Mouse (Mus musculus) hindbrain, embryonic 11.5 days (tissue): ENCODE data around the gene Fancc. TPM values are rescaled to one million over a fixed set of nuclear protein-coding genes. Genes with fewer than 3 reads are reported as not detected.

Source experiments
- ATAC-seq: fragments of 200-750 bp; cut with Nextera tagmentation; 2 replicates; pipeline ENCODE4 v1.8.0; 2017; ENCODE audit warnings: mild to moderate bottlenecking, moderate TSS enrichment, moderate library complexity; ENCODE audit not compliant: low FRiP score
- DNase-seq: peaks from one replicate; pipeline ENCODE4 v3.0.0-alpha.2; 2015; ENCODE audit warnings: low spot score
- H3K27ac ChIP-seq: fragments of 300-500 bp; sonication (generic); 2 replicates; pipeline ENCODE4 v1.5.1; 2014; ENCODE audit warnings: mild to moderate bottlenecking, low read depth, low read length
- H3K27me3 ChIP-seq: fragments of 300-500 bp; sonication (generic); 2 replicates; pipeline ENCODE4 v1.6.1; 2014; ENCODE audit warnings: mild to moderate bottlenecking, low read length, moderate library complexity, mixed read lengths; ENCODE audit not compliant: control insufficient read depth, insufficient read depth
- H3K36me3 ChIP-seq: fragments of 300-500 bp; sonication (generic); 2 replicates; pipeline ENCODE4 v1.6.1; 2014; ENCODE audit warnings: mild to moderate bottlenecking, low read length, moderate library complexity, mixed read lengths; ENCODE audit not compliant: control insufficient read depth, insufficient read depth
- H3K4me1 ChIP-seq: fragments of 300-500 bp; sonication (generic); replicated peaks from 2 replicates; pipeline ENCODE4 v1.6.1; 2014; ENCODE audit warnings: low read length, mixed read lengths; ENCODE audit not compliant: control insufficient read depth, insufficient read depth
- H3K4me2 ChIP-seq: fragments of 300-500 bp; sonication (generic); replicated peaks from 2 replicates; pipeline ENCODE4 v1.6.1; 2014; ENCODE audit warnings: mild to moderate bottlenecking, low read depth, low read length
- H3K4me3 ChIP-seq: fragments of 300-500 bp; sonication (generic); 2 replicates; pipeline ENCODE4 v1.5.1; 2014; ENCODE audit warnings: low read depth, low read length
- H3K9ac ChIP-seq: fragments of 300-500 bp; sonication (generic); 2 replicates; pipeline ENCODE4 v1.6.1; 2014; ENCODE audit warnings: low read depth, low read length
- H3K9me3 ChIP-seq: fragments of 300-500 bp; sonication (generic); 2 replicates; pipeline ENCODE4 v1.6.1; 2016; ENCODE audit warnings: low read length; ENCODE audit not compliant: control insufficient read depth
- WGBS: fragments of 180-500 bp; shearing (Covaris S2); extraction: QIAGEN DNeasy Blood & Tissue Kit; methylation state at CpG from one replicate; pipeline ENCODE4 v1.1.7; 2014; 5-methylcytosine and 5-hydroxymethylcytosine counted together
- polyA plus RNA-seq: library from polyadenylated mRNA; unstranded; fragments of >200 nt; fragmentation: Nextera tagmentation; extraction: Ambion mirVana; gene quantifications from 2 replicates; pipeline ENCODE4 v1.2.1, GENCODE M21; 2014

Gene Fancc
- polyA plus RNA-seq, 1 experiment from 2014 or later: 26.1 TPM

DNA sequence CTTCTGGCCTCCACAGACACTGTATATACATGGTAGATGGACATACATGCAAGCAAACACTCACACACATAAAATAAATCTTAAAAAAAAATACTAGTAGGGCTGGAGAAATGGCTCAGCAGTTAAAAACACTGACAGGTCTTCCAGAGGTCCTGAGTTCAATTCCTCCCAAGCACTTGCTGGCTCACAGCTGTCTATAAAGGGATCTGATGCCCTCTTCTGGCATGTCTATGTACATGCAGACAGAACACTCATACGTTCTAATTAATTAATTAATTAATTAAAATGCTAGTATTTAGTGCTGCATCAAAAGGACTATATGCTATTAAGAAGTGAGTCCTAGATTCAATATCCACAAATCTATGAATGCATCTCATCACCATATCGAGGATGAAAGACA, 78.9 kb downstream of the Fancc start:
- DNase-seq (no peak), ATAC-seq (no peak)
- Histone ChIP-seq H3K27ac (no peak overlapping the region), H3K27me3 (no peaks in the 10 kb centered on the region), H3K9ac (no peak overlapping the region), H3K4me3 (no peak overlapping the region), H3K9me3 (no peaks in the 10 kb centered on the region), H3K4me1 (no peaks in the 10 kb centered on the region), H3K4me2 (no peak overlapping the region), H3K36me3 (no peaks in the 10 kb centered on the region)
- WGBS: 95% methylated on average over 2 of the region's 2 CpGs

DNA sequence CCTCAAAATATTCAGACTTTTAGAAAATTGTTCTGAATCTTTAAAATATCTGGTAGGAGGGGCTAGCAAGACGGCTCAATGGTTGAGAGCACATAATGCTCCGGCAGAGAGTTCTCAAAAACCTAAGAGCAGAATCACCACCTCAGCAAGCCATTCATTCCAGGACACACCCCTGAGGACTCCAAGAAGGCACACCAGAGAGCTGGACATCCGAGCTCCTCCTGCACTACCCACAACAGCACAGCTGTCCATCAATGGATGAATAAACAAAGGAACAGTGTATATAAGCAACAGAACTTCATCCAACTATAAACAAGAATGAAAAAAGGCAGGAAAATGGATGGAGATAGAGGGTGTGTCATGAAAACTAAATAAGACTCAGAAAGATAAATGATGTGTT, 80.3 kb downstream of the Fancc start:
- no peak overlapping the region for H3K4me2 ChIP-seq
- H3K9me3 ChIP-seq: no peaks in the 10 kb centered on the region
- no peaks in the 10 kb centered on the region for H3K36me3 ChIP-seq
- no peak overlapping the region for H3K27ac ChIP-seq
- no peak overlapping the region for H3K4me3 ChIP-seq
- 70% methylated on average over 3 of the region's 3 CpGs for WGBS
- H3K27me3 ChIP-seq: no peaks in the 10 kb centered on the region
- no peak for ATAC-seq
- no peak for DNase-seq
- no peak overlapping the region for H3K9ac ChIP-seq
- H3K4me1 ChIP-seq: no peaks in the 10 kb centered on the region

DNA sequence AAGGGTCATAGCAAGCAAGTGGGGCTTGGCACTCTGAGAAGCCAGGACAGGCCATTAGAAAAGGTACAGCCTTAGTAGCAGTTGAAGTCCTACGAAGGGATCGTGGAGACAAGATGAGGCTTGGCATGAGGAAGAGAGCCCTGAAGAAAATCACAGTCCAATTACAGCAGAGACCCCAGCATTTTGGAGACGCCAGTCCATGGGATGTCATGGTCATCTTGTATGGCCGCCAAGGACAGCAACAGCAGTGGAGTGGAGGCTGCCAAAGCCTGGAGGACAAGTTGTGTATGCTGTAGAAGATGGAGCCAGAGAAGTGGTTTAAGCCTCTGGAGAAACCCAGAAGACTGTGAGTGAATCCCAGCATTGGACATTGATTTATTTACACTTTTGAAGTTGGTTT, 84.4 kb downstream of the Fancc start:
- H3K4me3 ChIP-seq: no peak overlapping the region
- ATAC-seq (no peak), DNase-seq (no peak)
- no peaks in the 10 kb centered on the region for H3K36me3 ChIP-seq
- H3K4me1 ChIP-seq: no peaks in the 10 kb centered on the region
- H3K27me3 ChIP-seq: no peaks in the 10 kb centered on the region
- H3K4me2 ChIP-seq: no peak overlapping the region
- no peak overlapping the region for H3K27ac ChIP-seq
- no peaks in the 10 kb centered on the region for H3K9me3 ChIP-seq
- 95% methylated on average over 4 of the region's 4 CpGs for WGBS
- no peak overlapping the region for H3K9ac ChIP-seq

DNA sequence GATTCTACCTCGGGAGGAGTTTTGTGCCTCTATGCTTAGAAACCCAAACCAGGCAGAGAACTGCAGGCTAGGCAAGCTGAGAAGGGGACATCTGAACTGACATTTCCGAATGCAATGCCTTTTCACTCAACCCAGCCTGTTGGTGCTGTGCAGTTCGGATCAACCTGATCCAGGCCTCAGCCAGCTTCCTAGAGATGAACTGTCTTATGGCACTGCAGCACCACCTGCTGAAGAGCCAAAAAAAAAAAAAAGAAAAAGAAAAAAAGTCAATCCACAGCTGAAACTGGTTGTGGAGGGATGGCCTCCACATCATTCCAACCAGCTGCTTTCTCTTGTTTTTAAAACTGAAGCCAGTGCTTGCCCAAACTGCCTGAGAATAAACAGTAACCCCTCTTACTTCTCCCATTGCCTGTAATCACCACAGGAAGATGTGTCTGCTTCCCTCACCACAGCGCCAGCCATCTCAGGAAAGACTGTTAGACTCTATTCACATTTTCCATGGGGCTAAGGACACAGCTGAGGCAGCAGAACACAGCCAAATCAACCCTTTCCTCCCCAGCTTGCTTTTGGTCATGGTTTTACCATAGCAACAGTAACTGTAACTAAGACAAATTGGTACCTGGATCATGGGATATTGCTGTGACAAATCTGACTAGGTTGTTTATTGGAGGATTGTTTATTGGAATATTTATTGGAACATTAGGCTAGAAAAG, 85.6 kb downstream of the Fancc start:
- WGBS: 75% methylated on average over 4 of the region's 4 CpGs
- DNase-seq: no peak
- Histone ChIP-seq H3K4me1 (no peaks in the 10 kb centered on the region), H3K4me3 (no peak overlapping the region), H3K36me3 (no peaks in the 10 kb centered on the region), H3K27me3 (no peaks in the 10 kb centered on the region), H3K4me2 (no peak overlapping the region), H3K27ac (no peak overlapping the region), H3K9ac (no peak overlapping the region), H3K9me3 (no peaks in the 10 kb centered on the region)
- no peak for ATAC-seq

DNA sequence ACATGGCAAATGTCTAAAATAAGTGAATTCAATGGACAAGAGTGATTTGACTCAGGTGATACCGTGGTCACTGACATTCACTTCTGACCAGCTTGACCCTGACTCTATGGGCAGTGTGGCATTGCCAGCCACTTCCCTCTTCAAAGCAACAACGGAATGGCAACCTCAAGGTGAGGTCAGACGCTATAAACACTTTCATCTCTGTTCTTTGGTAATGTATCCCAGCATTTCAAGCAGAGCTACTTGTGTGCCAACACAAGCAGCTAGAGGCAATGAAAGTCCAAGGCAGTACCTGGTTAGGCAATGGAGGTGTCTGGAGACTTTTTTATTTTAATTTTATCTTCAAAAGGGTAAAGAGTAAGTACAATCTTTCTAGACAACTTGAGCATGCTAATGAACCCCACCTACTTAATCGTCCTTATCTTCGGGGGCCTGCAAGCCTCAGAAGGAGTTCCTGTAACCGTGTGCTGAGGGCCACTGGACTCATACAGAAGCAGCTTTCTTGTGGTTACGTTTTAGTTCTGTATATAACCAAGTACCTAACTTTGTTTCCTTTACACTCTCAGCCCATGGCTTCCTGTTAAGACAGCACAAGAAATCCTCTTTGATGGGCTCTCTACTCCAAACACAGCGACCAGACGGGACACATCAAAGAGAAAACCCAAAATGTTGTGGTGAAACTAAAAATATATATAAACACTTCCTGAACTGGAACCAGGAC, 86.3 kb downstream of the Fancc start:
- Histone ChIP-seq H3K27ac (no peak overlapping the region), H3K4me2 (no peak overlapping the region), H3K4me1 (no peaks in the 10 kb centered on the region), H3K4me3 (no peak overlapping the region), H3K9me3 (no peaks in the 10 kb centered on the region), H3K36me3 (no peaks in the 10 kb centered on the region), H3K9ac (no peak overlapping the region), H3K27me3 (no peaks in the 10 kb centered on the region)
- WGBS: 86% methylated on average over 9 of the region's 9 CpGs
- ATAC-seq (no peak), DNase-seq (no peak)

DNA sequence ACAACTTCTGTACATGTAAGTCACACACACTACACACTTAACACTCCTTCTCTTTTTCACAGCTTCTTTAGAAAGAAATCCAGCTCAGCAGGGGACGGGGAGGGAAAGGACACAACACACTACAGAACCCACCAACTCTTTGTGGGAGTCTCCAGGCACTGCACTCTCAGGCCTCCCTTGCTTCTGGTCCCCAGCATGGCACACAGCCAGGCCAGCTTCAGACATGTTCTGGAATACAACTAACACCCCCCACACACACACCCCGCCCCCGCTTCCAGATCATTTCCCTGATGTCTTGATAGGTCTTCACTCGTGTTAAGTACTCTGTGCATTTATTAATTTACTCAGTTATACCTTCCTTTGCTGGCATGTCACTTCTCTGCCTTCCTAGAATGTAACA, 91.9 kb downstream of the Fancc start:
- DNase-seq: no peak
- 82% methylated on average over 4 of the region's 4 CpGs for WGBS

DNA sequence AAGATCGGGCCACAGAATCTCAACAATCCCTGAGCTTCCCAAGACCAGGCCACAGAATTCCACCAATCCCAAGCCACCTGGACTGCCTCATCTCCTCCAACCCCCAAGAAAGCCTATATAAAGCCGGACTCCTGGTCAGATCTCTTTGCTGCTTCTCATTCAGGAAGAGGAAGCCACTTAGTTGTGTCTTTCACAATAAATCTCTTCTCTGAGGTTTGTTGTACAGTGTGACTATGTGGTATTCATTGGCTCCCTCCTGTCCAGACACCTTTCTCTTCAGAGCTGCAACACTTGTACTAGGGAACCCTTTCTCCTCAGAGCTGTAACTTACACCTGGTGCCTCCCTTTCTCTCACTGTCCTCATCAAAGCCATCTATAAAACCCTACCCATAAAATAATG, 92.4 kb downstream of the Fancc start:
- Histone ChIP-seq H3K27ac (no peak overlapping the region), H3K9ac (no peak overlapping the region), H3K27me3 (no peaks in the 10 kb centered on the region), H3K36me3 (no peaks in the 10 kb centered on the region), H3K4me1 (no peaks in the 10 kb centered on the region), H3K9me3 (no peaks in the 10 kb centered on the region), H3K4me3 (no peak overlapping the region), H3K4me2 (no peak overlapping the region)
- DNase-seq (no peak), ATAC-seq (no peak)
- 87% methylated on average over 2 of the region's 2 CpGs for WGBS

More for the DNA sequence above, 91.9 kb downstream of the Fancc start:
- Histone ChIP-seq H3K27me3 (no peaks in the 10 kb centered on the region), H3K4me3 (no peak overlapping the region), H3K27ac (no peak overlapping the region), H3K4me2 (no peak overlapping the region), H3K9me3 (no peaks in the 10 kb centered on the region), H3K9ac (no peak overlapping the region), H3K4me1 (no peaks in the 10 kb centered on the region), H3K36me3 (no peaks in the 10 kb centered on the region)
- no peak for ATAC-seq

DNA sequence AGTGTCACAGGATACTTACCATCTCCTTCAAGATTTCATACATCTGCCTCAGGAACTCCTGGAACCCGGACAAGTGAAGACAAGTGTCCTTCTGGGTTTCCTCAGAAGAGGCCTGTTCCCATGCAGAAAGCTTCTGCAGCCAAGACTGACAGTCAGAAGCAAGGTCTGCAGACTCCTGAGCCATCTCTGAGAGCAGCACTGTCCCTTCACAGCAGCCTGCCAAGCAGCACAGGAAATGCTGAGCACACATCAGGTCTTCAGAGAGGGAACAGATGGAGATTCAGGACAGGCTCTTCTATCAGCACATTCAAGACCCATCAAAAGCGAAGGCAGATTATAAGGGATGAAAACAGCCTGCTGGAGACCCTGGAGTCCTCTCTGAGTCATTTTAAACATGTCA, 94.3 kb downstream of the Fancc start:
- H3K27me3 ChIP-seq: no peaks in the 10 kb centered on the region
- no peaks in the 10 kb centered on the region for H3K36me3 ChIP-seq
- ATAC-seq (no peak), DNase-seq (no peak)
- H3K4me1 ChIP-seq: no peaks in the 10 kb centered on the region
- H3K4me3 ChIP-seq: no peak overlapping the region
- no peaks in the 10 kb centered on the region for H3K9me3 ChIP-seq
- 80% methylated on average over 2 of the region's 2 CpGs for WGBS
- H3K27ac ChIP-seq: no peak overlapping the region
- H3K4me2 ChIP-seq: no peak overlapping the region
- H3K9ac ChIP-seq: no peak overlapping the region

DNA sequence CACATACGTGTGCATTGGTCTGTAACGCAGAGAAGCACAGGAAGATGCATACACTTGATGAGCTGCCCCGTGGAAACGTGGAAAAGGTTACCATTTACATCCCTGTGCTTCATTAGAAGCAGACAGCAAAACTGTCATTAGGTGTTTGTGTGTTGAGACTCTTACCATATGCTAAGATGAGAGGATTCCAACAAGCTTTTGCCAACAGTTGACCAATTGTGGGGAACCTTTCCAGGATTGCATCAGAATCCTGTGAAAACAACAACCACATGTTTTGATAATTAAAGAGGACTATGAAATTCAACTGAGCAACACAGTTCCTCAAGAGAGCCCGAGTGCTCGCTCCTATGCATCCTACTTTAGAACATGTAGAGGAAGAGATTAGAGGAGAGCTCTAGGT, 97.0 kb downstream of the Fancc start:
- H3K36me3 ChIP-seq: no peaks in the 10 kb centered on the region
- H3K9ac ChIP-seq: no peak overlapping the region
- no peaks in the 10 kb centered on the region for H3K4me1 ChIP-seq
- no peak for DNase-seq
- H3K4me3 ChIP-seq: no peak overlapping the region
- no peak for ATAC-seq
- H3K9me3 ChIP-seq: no peaks in the 10 kb centered on the region
- H3K27me3 ChIP-seq: no peaks in the 10 kb centered on the region
- no peak overlapping the region for H3K27ac ChIP-seq
- 95% methylated on average over 6 of the region's 6 CpGs for WGBS
- H3K4me2 ChIP-seq: no peak overlapping the region
